Mouse (Mus musculus): Measurements from ENCODE around the gene Tm9sf1.

Tm9sf1 gene

DNA sequence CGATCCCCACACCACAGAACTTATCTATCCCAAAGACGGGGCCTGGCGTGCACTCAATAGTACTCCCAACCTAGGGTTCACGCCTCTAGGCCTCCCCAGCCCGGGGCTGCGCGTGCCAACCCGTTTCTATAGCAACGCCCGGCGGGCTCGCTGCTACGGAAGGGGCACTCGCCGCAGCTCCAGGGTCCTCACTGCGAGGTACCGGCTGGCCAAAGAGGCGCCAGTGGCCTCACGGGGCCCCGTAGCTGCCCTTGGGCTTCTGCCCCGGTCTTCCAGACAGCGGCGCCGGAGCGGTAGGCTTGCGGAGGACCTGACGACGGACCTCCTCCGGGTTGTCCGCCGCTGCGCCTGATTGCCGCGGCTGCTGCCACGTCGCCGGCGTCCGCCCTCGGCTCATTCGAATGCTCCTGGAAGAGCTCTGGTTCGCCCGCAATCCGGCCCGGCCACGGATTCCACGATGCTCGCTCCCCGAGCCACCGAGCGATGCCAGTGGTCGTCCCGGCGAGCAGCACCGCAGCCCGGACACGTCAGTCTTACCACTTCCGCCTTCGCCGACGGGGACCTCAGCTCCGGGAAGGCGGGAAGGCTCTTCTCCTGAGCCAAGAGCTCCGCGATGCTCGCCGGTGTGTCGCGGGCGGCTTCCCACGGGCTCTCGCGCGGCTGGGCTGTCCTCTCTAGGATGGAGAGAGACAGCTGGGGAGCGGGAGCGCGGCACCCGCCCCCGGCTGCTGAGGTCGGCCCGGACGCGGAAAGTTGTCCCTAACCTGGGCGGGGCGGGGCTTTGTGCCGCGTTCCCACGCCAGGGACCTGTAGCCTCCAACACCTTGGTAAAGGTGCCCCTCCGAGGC is at the start of gene Tm9sf1:
TSS of gene Tm9sf1 (minus strand) at position 747 of the 848 bp plus-strand sequence.
- DNase-seq (ENCODE audit: low spot score): peak; percentile 81

DNA sequence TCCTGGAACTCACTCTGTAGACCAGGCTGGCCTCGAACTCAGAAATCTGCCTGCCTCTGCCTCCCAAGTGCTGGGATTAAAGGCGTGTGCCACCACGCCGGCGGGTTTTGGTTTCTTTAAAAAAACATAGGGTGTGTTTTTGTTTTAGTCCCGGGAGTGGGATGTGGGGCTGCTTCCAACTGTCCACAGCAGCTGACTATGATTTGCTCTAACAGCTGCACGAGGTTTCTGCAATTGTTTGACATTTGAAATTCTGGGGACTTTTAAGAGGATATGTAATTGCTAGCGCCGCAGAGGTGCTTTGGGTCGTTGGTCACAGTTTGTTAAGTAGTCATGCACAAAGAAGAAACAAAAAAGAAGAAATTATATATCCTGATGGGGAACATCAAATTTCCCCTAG is 45.8 kb upstream of the Tm9sf1 start:
- DNase-seq (ENCODE audit: low spot score): no peak

DNA sequence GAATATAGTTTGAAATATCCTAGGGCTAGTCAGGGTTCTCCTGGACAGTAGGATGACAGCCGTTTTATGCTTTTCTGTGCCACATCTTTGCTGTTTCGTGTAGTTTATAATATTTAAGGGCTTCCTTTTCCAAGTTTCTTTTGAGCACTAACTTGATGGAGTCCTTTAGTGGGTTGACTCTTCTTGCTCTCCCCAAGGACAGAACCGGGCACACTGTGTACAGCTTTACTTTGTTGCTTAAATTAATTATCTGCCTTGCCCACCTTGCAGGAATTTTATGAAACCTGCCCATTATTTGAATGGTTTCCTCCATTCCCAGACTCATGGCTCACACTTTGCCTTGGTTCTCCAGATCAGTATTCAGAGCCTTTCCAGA is 38.5 kb upstream of the Tm9sf1 start:
- no peak for DNase-seq (ENCODE audit: low spot score)

GRCm38 (mm10) chr14:55681160-55682117 is 37.8 kb upstream of the Tm9sf1 start, which contains the start of gene Tinf2:
Gene Tinf2, minus strand, starts transcription at chr14:55681820.
- DNase-seq (ENCODE audit: low spot score): peak; percentile 94

GRCm38 (mm10) chr14:55677615-55678014 is 34.0 kb upstream of the Tm9sf1 start:
- no peak for DNase-seq (ENCODE audit: low spot score)

- DNase-seq (ENCODE audit: low spot score): no peak
Observed at GRCm38 (mm10) chr14:55672741-55673060, 29.1 kb upstream of the Tm9sf1 start.

- DNase-seq (ENCODE audit: low spot score): peak; percentile 97
Observed at GRCm38 (mm10) chr14:55671833-55672740, 28.5 kb upstream of the Tm9sf1 start, which contains the start of the genes Gmpr2 and Nedd8. Gene Gmpr2, plus strand, starts transcription at chr14:55671941. Gene Nedd8, minus strand, starts transcription at chr14:55672124.

GRCm38 (mm10) chr14:55671486-55671832 is 27.9 kb upstream of the Tm9sf1 start:
- no peak for DNase-seq (ENCODE audit: low spot score)

GRCm38 (mm10) chr14:55660636-55661035 is 17.0 kb upstream of the Tm9sf1 start:
- no peak for DNase-seq (ENCODE audit: low spot score)

DNA sequence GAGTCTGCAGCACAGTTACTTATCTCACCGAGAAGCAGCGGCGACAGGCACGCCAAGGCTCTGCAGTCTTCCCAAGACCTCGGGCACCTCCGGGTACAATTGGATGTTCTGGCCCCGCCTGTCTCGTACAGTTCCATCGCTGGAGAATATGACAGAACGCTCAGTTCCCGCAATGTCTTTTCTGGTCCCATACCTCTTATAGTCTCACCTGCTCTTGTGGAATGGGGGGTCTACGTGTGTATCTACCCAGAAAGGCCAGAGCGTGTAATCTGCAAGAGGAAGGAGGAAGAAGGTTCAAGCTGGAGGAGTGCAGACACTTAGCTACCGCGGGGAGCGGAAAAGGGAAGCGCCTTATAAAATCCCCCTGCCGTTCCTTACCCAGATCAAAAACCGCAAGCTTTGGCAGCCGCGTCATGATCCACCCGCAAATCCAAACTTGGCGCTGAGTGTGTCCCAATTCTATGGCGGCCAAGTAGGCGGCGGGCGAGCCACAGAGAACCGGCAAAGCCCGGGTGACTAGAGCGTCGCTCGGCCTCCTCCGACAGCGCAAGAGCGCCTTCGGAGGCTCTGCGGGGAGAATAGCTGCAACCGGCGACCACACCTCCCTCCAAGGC is 16.5 kb upstream of the Tm9sf1 start, which contains the start of gene Mdp1:
TSS of gene Mdp1 (minus strand) at position 549 of the 614 bp plus-strand sequence.
- peak; percentile 77 for DNase-seq (ENCODE audit: low spot score)

GRCm38 (mm10) chr14:55658011-55658410 is 14.4 kb upstream of the Tm9sf1 start:
- no peak for DNase-seq (ENCODE audit: low spot score)

DNA sequence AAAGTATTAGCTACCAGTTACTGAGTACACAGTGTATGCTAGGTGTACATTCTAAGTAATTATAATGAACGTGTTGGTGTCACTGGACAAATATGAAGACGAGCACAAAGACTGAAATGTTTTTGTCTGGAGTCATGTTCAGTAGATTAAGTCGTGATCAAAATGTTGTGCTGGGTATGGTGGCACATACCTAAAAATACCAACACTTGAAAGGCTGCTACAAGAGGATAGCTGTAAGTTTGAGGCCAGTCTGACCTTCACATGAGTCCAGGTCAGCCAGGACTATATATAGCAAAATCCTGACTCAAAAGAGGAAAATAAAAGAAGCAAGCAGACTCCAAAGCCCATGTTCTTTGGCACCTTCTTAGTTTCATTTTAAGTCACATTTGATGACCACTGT is 13.3 kb upstream of the Tm9sf1 start:
- DNase-seq (ENCODE audit: low spot score): no peak

GRCm38 (mm10) chr14:55651528-55651927 is 7.9 kb upstream of the Tm9sf1 start:
- no peak for DNase-seq (ENCODE audit: low spot score)

DNA sequence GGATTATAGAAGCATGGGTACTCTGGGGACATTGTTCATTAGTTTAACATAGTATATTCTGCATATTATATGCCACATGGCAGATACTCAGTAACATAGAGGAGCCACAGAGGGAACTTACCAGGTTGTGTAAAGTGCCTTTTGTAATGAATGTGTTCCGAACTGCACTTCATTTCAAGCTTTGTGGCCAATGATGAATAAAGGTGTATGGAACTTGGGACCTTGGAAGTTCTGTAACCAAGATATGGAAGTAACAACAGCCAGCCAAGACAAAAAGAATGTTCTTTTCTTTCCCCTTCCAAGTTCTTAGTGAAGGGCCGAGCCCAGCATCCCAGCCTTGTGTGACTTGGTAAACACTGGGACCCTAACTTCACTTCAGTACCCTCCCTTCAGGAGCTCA is 6.3 kb upstream of the Tm9sf1 start, which contains the start of gene Tssk4:
TSS of gene Tssk4 (plus strand) at position 301 of the 400 bp plus-strand sequence.
- DNase-seq (ENCODE audit: low spot score): no peak

DNA sequence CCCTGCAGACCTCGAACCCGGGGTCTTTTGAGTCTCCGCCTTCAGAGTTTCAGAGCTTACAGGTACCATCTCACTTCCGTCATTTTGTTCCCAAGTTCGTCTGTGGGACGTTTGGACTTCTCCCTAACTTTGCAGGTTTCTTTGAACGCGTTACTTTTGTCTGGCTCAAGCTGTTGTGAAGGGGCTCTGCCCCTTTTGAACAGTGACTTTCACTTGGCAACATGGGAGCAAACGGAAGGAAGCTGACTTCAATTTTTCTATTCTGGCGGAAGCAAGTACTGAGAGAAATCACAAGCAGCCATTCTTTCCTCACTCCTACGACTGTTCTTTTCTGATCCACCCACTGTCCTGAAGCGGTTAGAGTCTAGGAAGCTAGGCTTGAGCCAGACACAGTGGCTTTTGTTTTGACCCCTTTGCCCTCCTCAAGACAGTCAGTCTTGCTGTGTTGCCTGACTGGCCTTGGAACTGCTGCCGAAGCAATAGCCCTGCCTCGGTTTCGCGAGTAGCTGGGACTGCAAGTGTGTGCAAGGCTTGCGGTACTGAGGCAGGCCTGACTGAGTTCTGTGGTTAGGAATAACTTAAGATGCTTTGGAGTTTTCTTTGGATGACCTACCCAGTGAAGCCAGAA is 769 bp upstream of the Tm9sf1 start:
- DNase-seq (ENCODE audit: low spot score): peak; percentile 10

DNA sequence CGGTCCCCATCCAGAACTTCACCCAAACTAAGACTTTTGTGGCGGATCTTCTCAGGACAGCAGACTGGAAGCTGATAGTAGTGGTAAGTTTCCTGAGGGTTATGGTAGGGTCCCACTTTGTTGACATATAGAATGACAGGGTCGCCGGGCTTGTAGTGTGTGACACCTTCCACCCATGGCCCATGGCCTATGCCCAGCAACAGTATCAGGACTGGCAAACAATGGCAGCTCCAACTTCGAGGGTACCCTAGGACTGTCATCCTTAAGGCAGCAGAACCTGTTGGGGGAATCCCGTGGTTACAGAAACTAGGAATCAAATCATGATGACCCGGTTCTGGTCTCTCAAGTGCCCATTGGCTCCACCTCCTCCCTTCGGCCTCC is 937 bp downstream of the Tm9sf1 start:
- no peak for DNase-seq (ENCODE audit: low spot score)

GRCm38 (mm10) chr14:55641291-55641690 is 2.3 kb downstream of the Tm9sf1 start:
- no peak for DNase-seq (ENCODE audit: low spot score)

DNA sequence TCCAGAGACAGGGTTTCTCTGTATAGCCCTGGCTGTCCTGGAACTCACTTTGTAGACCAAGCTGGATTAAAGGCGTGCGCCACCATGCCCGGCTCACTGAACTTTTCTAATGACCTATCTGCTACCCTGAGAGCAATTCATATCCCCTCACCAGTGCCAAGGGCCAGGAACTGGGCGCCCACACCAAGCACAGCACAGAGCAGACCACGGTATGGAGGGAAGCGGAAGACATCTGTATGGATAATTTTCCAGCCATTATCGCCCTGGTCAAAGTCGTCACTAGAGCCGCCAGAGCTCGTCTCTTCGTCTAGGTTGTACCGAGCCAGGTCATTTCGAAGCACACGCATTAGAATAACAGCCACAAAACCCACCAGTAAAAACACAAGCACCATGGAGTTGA is 2.8 kb downstream of the Tm9sf1 start:
- DNase-seq (ENCODE audit: low spot score): no peak

DNA sequence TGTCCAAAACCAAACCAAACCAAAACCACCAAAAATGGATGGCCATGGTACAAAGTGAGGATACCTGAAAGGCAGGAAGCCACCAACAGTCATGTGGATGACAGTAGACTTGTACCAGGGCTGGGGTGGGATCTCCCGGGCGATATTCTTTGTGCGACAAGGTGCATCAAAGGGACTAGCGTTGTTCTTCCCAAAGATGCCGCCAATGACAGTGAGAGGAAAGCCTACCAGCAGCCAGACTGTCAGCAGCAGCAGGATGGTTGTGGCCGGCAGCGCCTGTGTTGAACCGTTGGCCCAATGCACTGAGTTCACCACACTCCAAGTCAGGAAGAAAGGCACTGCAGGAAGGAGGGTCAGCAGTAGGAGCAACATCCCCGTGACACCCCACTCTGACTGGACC is 5.8 kb downstream of the Tm9sf1 start, which contains the start of gene Gm49378:
TSS of gene Gm49378 (minus strand) at position 101 of the 400 bp plus-strand sequence.
- no peak for DNase-seq (ENCODE audit: low spot score)

GRCm38 (mm10) chr14:55635523-55636007 is 8.0 kb downstream of the Tm9sf1 start, which contains the start of gene Ipo4:
Gene Ipo4, minus strand, starts transcription at chr14:55635957.
- DNase-seq (ENCODE audit: low spot score): peak; percentile 91

All from lung, postnatal 25 days (tissue).